ENCODE assay signal across 8 mouse cellular contexts in genomic region chr13:40732085-40732484, GRCm38 (mm10). TPM values are rescaled to one million over a fixed set of nuclear protein-coding genes. Genes with fewer than 3 reads are reported as not detected.
DNase-seq lines count a peak whose midpoint lies in the region; ATAC-seq lines count a peak whose summit lies in the region.

No protein-coding gene starts in this region.

- intact Hi-C loops in heart, postnatal 25 days (cut with DNase I): no loop called here
- intact Hi-C loops in left cerebral cortex, postnatal 25 days (cut with DNase I): loop anchor here (5.0 kb wide), 2 partner anchors 80 to 1085 kb away; no protein-coding TSS in a partner anchor

- peaks cover 52% of the 10 kb centered on the region for H3K4me1 ChIP-seq in heart, embryonic 15.5 days (replicated peaks)
- H3K4me1 ChIP-seq in hindbrain, embryonic 14.5 days (replicated peaks; ENCODE audit: control insufficient read depth, insufficient read depth, low read length): no peaks in the 10 kb centered on the region; the same call in 1 of the 2 replicates

- no peak for ATAC-seq in heart, embryonic 15.5 days (replicated peaks; ENCODE audit: insufficient number of reproducible peaks, insufficient read depth, low FRiP score, low read depth)
- no peak for ATAC-seq in hindbrain, embryonic 14.5 days (ENCODE audit: low FRiP score)
- ATAC-seq in erythroblast, adult 5-6 weeks (replicated peaks; ENCODE audit: low FRiP score, poor library complexity, severe bottlenecking): no peak

- H3K9ac ChIP-seq in heart, embryonic 15.5 days: no peak overlapping the region
- H3K9ac ChIP-seq in hindbrain, embryonic 14.5 days: peak overlapping the region; percentile 73

- no peak overlapping the region for H3K27ac ChIP-seq in heart, embryonic 15.5 days
- peak overlapping the region; percentile 93 for H3K27ac ChIP-seq in hindbrain, embryonic 14.5 days

- no peaks in the 10 kb centered on the region for H3K36me3 ChIP-seq in heart, embryonic 15.5 days
- H3K36me3 ChIP-seq in hindbrain, embryonic 14.5 days (replicated peaks; ENCODE audit: control insufficient read depth, insufficient read depth): no peaks in the 10 kb centered on the region

- H3K27me3 ChIP-seq in heart, embryonic 15.5 days: peaks cover 87% of the 10 kb centered on the region
- H3K27me3 ChIP-seq in hindbrain, embryonic 14.5 days (ENCODE audit: control insufficient read depth, insufficient read depth, low read length): peaks cover 61% of the 10 kb centered on the region

- under 1% methylated on average over 11 of the region's 11 CpGs for WGBS in heart, embryonic 15.5 days
- WGBS in hindbrain, embryonic 14.5 days: 1% methylated on average over 11 of the region's 11 CpGs

- no peak for DNase-seq in heart, postnatal 25 days (ENCODE audit: low spot score)
- peak; percentile 70 for DNase-seq in ZHBTc4 (ENCODE audit: low read depth, low spot score)
- no peak for DNase-seq in hindbrain, embryonic 14.5 days (ENCODE audit: low spot score)
- peak; percentile 54 for DNase-seq in neural tube, embryonic 10.5 days (ENCODE audit: extremely low spot score, low spot score)
- no peak for DNase-seq in left cerebral cortex, postnatal 25 days (ENCODE audit: low spot score in 2 of 2)
- no peak for DNase-seq in left cerebral cortex, adult 18-20 months (ENCODE audit: low spot score in 2 of 2)

- H3K4me2 ChIP-seq in heart, embryonic 15.5 days: peak overlapping the region; percentile 66; the same call in 1 of the 2 replicates
- H3K4me2 ChIP-seq in hindbrain, embryonic 14.5 days (replicated peaks): peak overlapping the region; percentile 46

- H3K4me3 ChIP-seq in heart, embryonic 15.5 days: peak overlapping the region; percentile 57; the same call in 1 of the 2 replicates
- peak overlapping the region; percentile 47 for H3K4me3 ChIP-seq in hindbrain, embryonic 14.5 days (replicated peaks; ENCODE audit: low read length)

- H3K9me3 ChIP-seq in heart, embryonic 15.5 days (replicated peaks): no peaks in the 10 kb centered on the region
- no peaks in the 10 kb centered on the region for H3K9me3 ChIP-seq in hindbrain, embryonic 14.5 days (ENCODE audit: control insufficient read depth, low read length)

RNA-seq across cellular contexts. Expression of gene Tfap2a, which starts 6.1 kb away (rescaled TPM):
- polyA plus RNA-seq in heart, embryonic 15.5 days (2015; fragmentation: Nextera tagmentation; extraction: Ambion mirVana): 0.08 and 0.30 TPM in 2 replicates
- under 1 TPM; 0.14 to 0.23 TPM for total RNA-seq in heart, postnatal 25 days (2021)
- 9.6 and 10.5 TPM in 2 replicates for polyA plus RNA-seq in hindbrain, embryonic 14.5 days (2014; fragmentation: Nextera tagmentation; extraction: Ambion mirVana)
- under 1 TPM; 0.50 to 0.57 TPM for total RNA-seq in left cerebral cortex, postnatal 25 days (2021)
- not detected in 2 replicates for total RNA-seq in erythroblast, adult 5-6 weeks (2015; ENCODE audit: low replicate concordance)
- total RNA-seq in erythroblast, adult 5-6 weeks (2017; ENCODE audit: low replicate concordance): not detected in 2 replicates
- under 1 TPM; 0.67 to 0.87 TPM for total RNA-seq in left cerebral cortex, adult 18-20 months (2021)

Comparison
In these comparisons a context has a peak if more than half of its experiments do, and no peak if none do; other contexts are left out.
1. DNase-seq: peak in ZHBTc4 (single experiment) and neural tube, embryonic 10.5 days (single experiment); none in heart, postnatal 25 days (single experiment), hindbrain, embryonic 14.5 days (single experiment), left cerebral cortex, postnatal 25 days (0 of 2) and left cerebral cortex, adult 18-20 months (0 of 2).